In the genomic region with DNA sequence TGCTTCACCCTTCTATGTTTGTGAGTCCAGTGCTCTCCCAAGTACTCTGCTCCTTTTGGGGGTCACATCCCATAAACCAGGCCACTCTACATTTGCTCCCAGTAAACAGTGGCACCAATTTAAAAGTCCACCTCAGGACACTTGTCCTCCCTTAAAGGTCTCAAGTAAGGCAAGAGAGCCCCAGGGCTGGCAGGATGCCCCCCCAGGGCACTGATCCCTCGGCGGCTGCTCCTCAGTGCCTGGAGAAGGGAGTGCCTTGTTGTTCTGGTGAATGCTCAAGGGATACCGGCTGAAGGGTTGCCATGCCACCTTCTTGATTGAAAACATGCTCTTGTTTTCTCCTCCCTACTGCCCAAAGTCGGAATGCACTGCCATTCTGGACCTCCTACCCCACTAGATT, we compare ENCODE assay signal across 22 mouse cellular contexts. TPM values are rescaled to one million over a fixed set of nuclear protein-coding genes. Genes with fewer than 3 reads are reported as not detected.
A peak's percentile ranks its signal among the peaks of the same experiment; 100 is the strongest.
DNase-seq lines count a peak whose midpoint lies in the region; ATAC-seq and TF ChIP-seq lines count a peak whose summit lies in the region.
"Had no signal": no experiment of that assay in that cellular context is flagged by ENCODE, and none has a peak within 500 bp of the region (broad histone marks: within the 10 kb centered on the region; RNA-seq: fewer than 3 reads in every experiment).

No protein-coding gene starts in this region.

- no peak for TF ChIP-seq CTCF in left cerebral cortex, adult 2 months (IDR thresholded peaks at IDR 0.05)

- H3K9me3 ChIP-seq in neural tube, embryonic 13.5 days = no peaks in the 10 kb centered on the region
- no peaks in the 10 kb centered on the region for H3K9me3 ChIP-seq in neural tube, embryonic 15.5 days (replicated peaks)
- H3K9me3 ChIP-seq: embryonic facial prominence, embryonic 12.5 days; heart, embryonic 13.5 days; limb, embryonic 12.5 days had no signal

- H3K4me3 ChIP-seq in left cerebral cortex, adult 2 months = no peak overlapping the region
- no peak overlapping the region for H3K4me3 ChIP-seq in neural tube, embryonic 13.5 days
- H3K4me3 ChIP-seq in neural tube, embryonic 15.5 days (replicated peaks) = no peak overlapping the region
- H3K4me3 ChIP-seq: embryonic facial prominence, embryonic 12.5 days; heart, adult 2 months; heart, embryonic 13.5 days; limb, embryonic 12.5 days had no signal

- peaks cover 24% of the 10 kb centered on the region for H3K36me3 ChIP-seq in neural tube, embryonic 13.5 days
- peaks cover 10% of the 10 kb centered on the region for H3K36me3 ChIP-seq in neural tube, embryonic 15.5 days

- peaks cover 51% of the 10 kb centered on the region for H3K4me1 ChIP-seq in neural tube, embryonic 13.5 days (replicated peaks)
- H3K4me1 ChIP-seq in neural tube, embryonic 15.5 days = peaks cover 40% of the 10 kb centered on the region

- peak overlapping the region; percentile 13; the same call in 1 of the 2 replicates for H3K9ac ChIP-seq in neural tube, embryonic 13.5 days
- H3K9ac ChIP-seq in neural tube, embryonic 15.5 days (replicated peaks) = no peak overlapping the region
- H3K9ac ChIP-seq: embryonic facial prominence, embryonic 12.5 days; forebrain, postnatal 0 days; heart, embryonic 13.5 days; hindbrain, embryonic 14.5 days; limb, embryonic 12.5 days had no signal

- ATAC-seq in neural tube, embryonic 13.5 days (ENCODE audit: low read depth) = no peak
- no peak for ATAC-seq in neural tube, embryonic 15.5 days (ENCODE audit: low FRiP score)
- ATAC-seq: forebrain, postnatal 0 days had no signal

- no peak for DNase-seq in left cerebral cortex, adult 2 months (ENCODE audit: extremely low spot score in 1 of 2, low spot score in 2 of 2)
- DNase-seq in left cerebral cortex, postnatal 25 days (ENCODE audit: low spot score in 2 of 2) = no peak
- DNase-seq in gastrocnemius, postnatal 10 days = peak; percentile 46
- DNase-seq in cerebellum, postnatal 4 days (ENCODE audit: low spot score in 2 of 2) = no peak
- no peak for DNase-seq in retina, postnatal 1 day
- DNase-seq: adrenal gland, postnatal 36 days; cerebellum, adult 9-11 months; forebrain, postnatal 0 days; heart, adult 2 months; heart, postnatal 14 days; kidney, adult 8-10 months; kidney, postnatal 10 days; lung, postnatal 10 days; right cerebral cortex, postnatal 25 days had no signal

- no peak overlapping the region for H3K4me2 ChIP-seq in neural tube, embryonic 13.5 days
- H3K4me2 ChIP-seq in neural tube, embryonic 15.5 days = no peak overlapping the region
- H3K4me2 ChIP-seq: embryonic facial prominence, embryonic 12.5 days; heart, embryonic 13.5 days; hindbrain, embryonic 14.5 days; limb, embryonic 12.5 days; midbrain, embryonic 11.5 days had no signal

- peak overlapping the region; percentile 19; the same call in 1 of the 2 replicates for H3K27ac ChIP-seq in left cerebral cortex, adult 2 months
- peak overlapping the region; percentile 14; the same call in 1 of the 2 replicates for H3K27ac ChIP-seq in neural tube, embryonic 13.5 days (replicated peaks)
- no peak overlapping the region for H3K27ac ChIP-seq in neural tube, embryonic 15.5 days (replicated peaks)
- H3K27ac ChIP-seq: embryonic facial prominence, embryonic 12.5 days; heart, adult 2 months; heart, embryonic 13.5 days; hindbrain, embryonic 14.5 days; limb, embryonic 12.5 days had no signal

- intact Hi-C loops in left cerebral cortex, adult 2 months (cut with DNase I) = no loop called here
- intact Hi-C loops in left cerebral cortex, postnatal 25 days (cut with DNase I) = no loop called here

- H3K27me3 ChIP-seq in neural tube, embryonic 13.5 days = no peaks in the 10 kb centered on the region
- no peaks in the 10 kb centered on the region for H3K27me3 ChIP-seq in neural tube, embryonic 15.5 days (replicated peaks)
- H3K27me3 ChIP-seq: embryonic facial prominence, embryonic 12.5 days; heart, embryonic 13.5 days; limb, embryonic 12.5 days had no signal

- 62% methylated on average over 4 of the region's 4 CpGs for WGBS in neural tube, embryonic 13.5 days
- WGBS in neural tube, embryonic 15.5 days = 67% methylated on average over 4 of the region's 4 CpGs

RNA-seq across cellular contexts. Expression of gene Sun1, which starts 5.6 kb away (rescaled TPM):
- 100 to 1,000 TPM; 135 to 147 TPM for total RNA-seq in left cerebral cortex, adult 2 months (2021)
- total RNA-seq in left cerebral cortex, postnatal 25 days (2021) = 100 to 1,000 TPM; 115 to 136 TPM
- 40.4 and 42.1 TPM in 2 replicates for polyA plus RNA-seq in neural tube, embryonic 13.5 days (2015; fragmentation: Nextera tagmentation; extraction: Ambion mirVana)
- 41.7 and 42.1 TPM in 2 replicates for polyA plus RNA-seq in neural tube, embryonic 15.5 days (2015; fragmentation: Nextera tagmentation; extraction: Ambion mirVana)
- total RNA-seq in gastrocnemius, postnatal 10 days (2021) = 10 to 100 TPM; 42.7 to 52.4 TPM

RNA-seq across cellular contexts. Expression of gene Get4, which starts 46.0 kb away (rescaled TPM):
- 10 to 100 TPM; 44.8 to 48.9 TPM for total RNA-seq in left cerebral cortex, adult 2 months (2021)
- total RNA-seq in left cerebral cortex, postnatal 25 days (2021) = 10 to 100 TPM; 45.1 to 50.7 TPM
- 116 and 119 TPM in 2 replicates for polyA plus RNA-seq in neural tube, embryonic 13.5 days (2015; fragmentation: Nextera tagmentation; extraction: Ambion mirVana)
- polyA plus RNA-seq in neural tube, embryonic 15.5 days (2015; fragmentation: Nextera tagmentation; extraction: Ambion mirVana) = 119 and 126 TPM in 2 replicates
- 10 to 100 TPM; 48.4 to 55.6 TPM for total RNA-seq in gastrocnemius, postnatal 10 days (2021)

RNA-seq across cellular contexts. Expression of gene Dnaaf5, which starts 56.1 kb away (rescaled TPM):
- total RNA-seq in left cerebral cortex, adult 2 months (2021) = 1 to 10 TPM; 7.4 to 8.2 TPM
- total RNA-seq in left cerebral cortex, postnatal 25 days (2021) = 1 to 10 TPM; 7.9 to 8.2 TPM
- polyA plus RNA-seq in neural tube, embryonic 13.5 days (2015; fragmentation: Nextera tagmentation; extraction: Ambion mirVana) = 4.6 and 4.8 TPM in 2 replicates
- 3.9 and 4.6 TPM in 2 replicates for polyA plus RNA-seq in neural tube, embryonic 15.5 days (2015; fragmentation: Nextera tagmentation; extraction: Ambion mirVana)
- total RNA-seq in gastrocnemius, postnatal 10 days (2021) = 10 to 100 TPM in 1 of 2 experiments, 1 to 10 TPM in 1; 9.0 to 10.1 TPM

RNA-seq across cellular contexts. Expression of gene Prkar1b, which starts 56.3 kb away (rescaled TPM):
- total RNA-seq in left cerebral cortex, adult 2 months (2021) = 100 to 1,000 TPM; 767 to 781 TPM
- total RNA-seq in left cerebral cortex, postnatal 25 days (2021) = 100 to 1,000 TPM; 755 to 765 TPM
- 183 and 196 TPM in 2 replicates for polyA plus RNA-seq in neural tube, embryonic 13.5 days (2015; fragmentation: Nextera tagmentation; extraction: Ambion mirVana)
- polyA plus RNA-seq in neural tube, embryonic 15.5 days (2015; fragmentation: Nextera tagmentation; extraction: Ambion mirVana) = 272 and 321 TPM in 2 replicates
- 1 to 10 TPM; 3.2 to 4.3 TPM for total RNA-seq in gastrocnemius, postnatal 10 days (2021)
- total RNA-seq: MEL had no signal
